Mouse (Mus musculus): ENCODE measurements at regions not wholly inside any gene's neighbourhood (a gene's known extent, or its start where the extent isn't known, plus 50 kb on each side); places are given as distances from the start of the nearest gene placed in this dataset.

GRCm38 (mm10) chr2:178959603-178960002 lies 482.6 kb upstream of the Cdh4 start:
- DNase-seq (ENCODE audit: low spot score) (no peak), ATAC-seq (ENCODE audit: extremely low read depth, insufficient number of reproducible peaks, low FRiP score, poor library complexity, severe bottlenecking) (no peak)
- peaks cover 80% of the 10 kb centered on the region for H3K9me3 ChIP-seq (replicated peaks)
- H3K36me3 ChIP-seq (replicated peaks): no peaks in the 10 kb centered on the region
- H3K4me1 ChIP-seq (ENCODE audit: insufficient read depth, low read depth, low read length): no peaks in the 10 kb centered on the region
- TF ChIP-seq GATA1 (IDR thresholded peaks at IDR 0.05; ENCODE audit: borderline replicate concordance, low read length) (no peak), POLR2AphosphoS5 (IDR thresholded peaks at IDR 0.05; ENCODE audit: insufficient replicate concordance, low read depth, low read length) (no peak), CTCF (IDR thresholded peaks at IDR 0.05; ENCODE audit: low read depth, low read length) (no peak), TAL1 (conservative IDR thresholded peaks at IDR 0.05; ENCODE audit: low read depth, low read length) (no peak), GATA2 (IDR thresholded peaks at IDR 0.05; ENCODE audit: borderline replicate concordance, low read depth, low read length) (no peak)
- no peak overlapping the region for H3K4me3 ChIP-seq (ENCODE audit: low read depth, low read length)
- H3K27me3 ChIP-seq (ENCODE audit: insufficient read depth, low read length): no peaks in the 10 kb centered on the region

GRCm38 (mm10) chr2:178967584-178968365 lies 474.5 kb upstream of the Cdh4 start:
- TF ChIP-seq POLR2AphosphoS5 (IDR thresholded peaks at IDR 0.05; ENCODE audit: insufficient replicate concordance, low read depth, low read length) (no peak), GATA1 (IDR thresholded peaks at IDR 0.05; ENCODE audit: borderline replicate concordance, low read length) (no peak), TAL1 (conservative IDR thresholded peaks at IDR 0.05; ENCODE audit: low read depth, low read length) (no peak), CTCF (IDR thresholded peaks at IDR 0.05; ENCODE audit: low read depth, low read length) (no peak), GATA2 (IDR thresholded peaks at IDR 0.05; ENCODE audit: borderline replicate concordance, low read depth, low read length) (no peak)
- ATAC-seq (ENCODE audit: extremely low read depth, insufficient number of reproducible peaks, low FRiP score, poor library complexity, severe bottlenecking): no peak
- H3K9me3 ChIP-seq (replicated peaks): peaks cover 84% of the 10 kb centered on the region
- H3K4me1 ChIP-seq (ENCODE audit: insufficient read depth, low read depth, low read length): no peaks in the 10 kb centered on the region
- DNase-seq (ENCODE audit: low spot score): no peak
- no peaks in the 10 kb centered on the region for H3K36me3 ChIP-seq (replicated peaks)
- no peaks in the 10 kb centered on the region for H3K27me3 ChIP-seq (ENCODE audit: insufficient read depth, low read length)
- H3K4me3 ChIP-seq (ENCODE audit: low read depth, low read length): no peak overlapping the region

- DNase-seq (ENCODE audit: low spot score) (no peak), ATAC-seq (ENCODE audit: extremely low read depth, insufficient number of reproducible peaks, low FRiP score, poor library complexity, severe bottlenecking) (no peak)
- H3K4me3 ChIP-seq (ENCODE audit: low read depth, low read length): no peak overlapping the region
- no peaks in the 10 kb centered on the region for H3K36me3 ChIP-seq (replicated peaks)
- TF ChIP-seq TAL1 (conservative IDR thresholded peaks at IDR 0.05; ENCODE audit: low read depth, low read length) (no peak), POLR2AphosphoS5 (IDR thresholded peaks at IDR 0.05; ENCODE audit: insufficient replicate concordance, low read depth, low read length) (no peak), CTCF (IDR thresholded peaks at IDR 0.05; ENCODE audit: low read depth, low read length) (no peak), GATA2 (IDR thresholded peaks at IDR 0.05; ENCODE audit: borderline replicate concordance, low read depth, low read length) (no peak), GATA1 (IDR thresholded peaks at IDR 0.05; ENCODE audit: borderline replicate concordance, low read length) (no peak)
- H3K4me1 ChIP-seq (ENCODE audit: insufficient read depth, low read depth, low read length): no peaks in the 10 kb centered on the region
- peaks cover 71% of the 10 kb centered on the region for H3K9me3 ChIP-seq (replicated peaks)
- H3K27me3 ChIP-seq (ENCODE audit: insufficient read depth, low read length): no peaks in the 10 kb centered on the region
Measured at GRCm38 (mm10) chr2:178969732-178970131, 472.5 kb upstream of the Cdh4 start.

GRCm38 (mm10) chr2:178975366-178975765 lies 466.9 kb upstream of the Cdh4 start:
- Histone ChIP-seq H3K4me1 (ENCODE audit: insufficient read depth, low read depth, low read length) (no peaks in the 10 kb centered on the region), H3K36me3 (replicated peaks) (no peaks in the 10 kb centered on the region), H3K4me3 (ENCODE audit: low read depth, low read length) (no peak overlapping the region), H3K9me3 (replicated peaks) (peaks cover 78% of the 10 kb centered on the region), H3K27me3 (ENCODE audit: insufficient read depth, low read length) (no peaks in the 10 kb centered on the region)
- TF ChIP-seq GATA2 (IDR thresholded peaks at IDR 0.05; ENCODE audit: borderline replicate concordance, low read depth, low read length): no peak
- TF ChIP-seq CTCF (IDR thresholded peaks at IDR 0.05; ENCODE audit: low read depth, low read length): no peak
- no peak for TF ChIP-seq TAL1 (conservative IDR thresholded peaks at IDR 0.05; ENCODE audit: low read depth, low read length)
- TF ChIP-seq GATA1 (IDR thresholded peaks at IDR 0.05; ENCODE audit: borderline replicate concordance, low read length): no peak
- TF ChIP-seq POLR2AphosphoS5 (IDR thresholded peaks at IDR 0.05; ENCODE audit: insufficient replicate concordance, low read depth, low read length): no peak
- no peak for ATAC-seq (ENCODE audit: extremely low read depth, insufficient number of reproducible peaks, low FRiP score, poor library complexity, severe bottlenecking)
- no peak for DNase-seq (ENCODE audit: low spot score)

- peaks cover 78% of the 10 kb centered on the region for H3K9me3 ChIP-seq (replicated peaks)
Measured at GRCm38 (mm10) chr2:178976046-178976445, 466.2 kb upstream of the Cdh4 start.

GRCm38 (mm10) chr2:178976495-178976894 lies 465.7 kb upstream of the Cdh4 start:
- Histone ChIP-seq H3K36me3 (replicated peaks) (no peaks in the 10 kb centered on the region), H3K4me1 (ENCODE audit: insufficient read depth, low read depth, low read length) (no peaks in the 10 kb centered on the region), H3K4me3 (ENCODE audit: low read depth, low read length) (no peak overlapping the region), H3K9me3 (replicated peaks) (peaks cover 77% of the 10 kb centered on the region), H3K27me3 (ENCODE audit: insufficient read depth, low read length) (no peaks in the 10 kb centered on the region)
- ATAC-seq (ENCODE audit: extremely low read depth, insufficient number of reproducible peaks, low FRiP score, poor library complexity, severe bottlenecking): no peak
- no peak for DNase-seq (ENCODE audit: low spot score)
- no peak for TF ChIP-seq TAL1 (conservative IDR thresholded peaks at IDR 0.05; ENCODE audit: low read depth, low read length)
- TF ChIP-seq GATA2 (IDR thresholded peaks at IDR 0.05; ENCODE audit: borderline replicate concordance, low read depth, low read length): no peak
- no peak for TF ChIP-seq POLR2AphosphoS5 (IDR thresholded peaks at IDR 0.05; ENCODE audit: insufficient replicate concordance, low read depth, low read length)
- TF ChIP-seq GATA1 (IDR thresholded peaks at IDR 0.05; ENCODE audit: borderline replicate concordance, low read length): no peak
- TF ChIP-seq CTCF (IDR thresholded peaks at IDR 0.05; ENCODE audit: low read depth, low read length): no peak

More at GRCm38 (mm10) chr2:178976046-178976445, 466.2 kb upstream of the Cdh4 start:
- DNase-seq (ENCODE audit: low spot score): no peak
- no peak for ATAC-seq (ENCODE audit: extremely low read depth, insufficient number of reproducible peaks, low FRiP score, poor library complexity, severe bottlenecking)
- no peaks in the 10 kb centered on the region for H3K4me1 ChIP-seq (ENCODE audit: insufficient read depth, low read depth, low read length)
- H3K36me3 ChIP-seq (replicated peaks): no peaks in the 10 kb centered on the region
- no peak overlapping the region for H3K4me3 ChIP-seq (ENCODE audit: low read depth, low read length)
- H3K27me3 ChIP-seq (ENCODE audit: insufficient read depth, low read length): no peaks in the 10 kb centered on the region
- no peak for TF ChIP-seq GATA2 (IDR thresholded peaks at IDR 0.05; ENCODE audit: borderline replicate concordance, low read depth, low read length)
- TF ChIP-seq CTCF (IDR thresholded peaks at IDR 0.05; ENCODE audit: low read depth, low read length): no peak
- no peak for TF ChIP-seq TAL1 (conservative IDR thresholded peaks at IDR 0.05; ENCODE audit: low read depth, low read length)
- TF ChIP-seq POLR2AphosphoS5 (IDR thresholded peaks at IDR 0.05; ENCODE audit: insufficient replicate concordance, low read depth, low read length): no peak
- TF ChIP-seq GATA1 (IDR thresholded peaks at IDR 0.05; ENCODE audit: borderline replicate concordance, low read length): no peak
